Mouse (Mus musculus) hindbrain, embryonic 16.5 days (tissue): ENCODE results near the gene Ficd. TPM values are rescaled to one million over a fixed set of nuclear protein-coding genes. Genes with fewer than 3 reads are reported as not detected.
"Not testable (repeated sequence)": the region's sequence is repeated elsewhere in the genome, so short reads cannot be mapped to it uniquely, and the experiment has no call there.

Source experiments
- ATAC-seq: fragments of 200-750 bp; cut with Nextera tagmentation; 2 replicates; pipeline ENCODE4 v1.8.0; 2017; ENCODE audit warnings: moderate TSS enrichment, moderate library complexity
- H3K27ac ChIP-seq: fragments of 300-500 bp; sonication (generic); 2 replicates; pipeline ENCODE4 v1.5.1; 2014; ENCODE audit warnings: low read depth, mild to moderate bottlenecking, control low read depth, low read length, moderate library complexity
- H3K27me3 ChIP-seq: fragments of 300-500 bp; sonication (generic); replicated peaks from 2 replicates; pipeline ENCODE4 v1.6.1; 2014; ENCODE audit warnings: low read length; ENCODE audit not compliant: control insufficient read depth, insufficient read depth
- H3K36me3 ChIP-seq: fragments of 300-500 bp; sonication (generic); 2 replicates; pipeline ENCODE4 v1.6.1; 2014; ENCODE audit warnings: mild to moderate bottlenecking, low read length, moderate library complexity, mixed read lengths; ENCODE audit not compliant: control insufficient read depth, insufficient read depth
- H3K4me1 ChIP-seq: fragments of 300-500 bp; sonication (generic); 2 replicates; pipeline ENCODE4 v1.6.1; 2014; ENCODE audit warnings: low read depth, low read length; ENCODE audit not compliant: control insufficient read depth, insufficient read depth
- H3K4me2 ChIP-seq: fragments of 300-500 bp; sonication (generic); 2 replicates; pipeline ENCODE4 v1.6.1; 2014; ENCODE audit warnings: mild to moderate bottlenecking, low read length, control low read depth, moderate library complexity
- H3K4me3 ChIP-seq: fragments of 300-500 bp; sonication (generic); 2 replicates; pipeline ENCODE4 v1.5.1; 2014; ENCODE audit warnings: mild to moderate bottlenecking, low read length, control low read depth, moderate library complexity
- H3K9ac ChIP-seq: fragments of 300-500 bp; sonication (generic); 2 replicates; pipeline ENCODE4 v1.6.1; 2014; ENCODE audit warnings: low read depth, mild to moderate bottlenecking, control low read depth, low read length, moderate library complexity
- H3K9me3 ChIP-seq: fragments of 300-500 bp; sonication (generic); 2 replicates; pipeline ENCODE4 v1.6.1; 2014; ENCODE audit warnings: mild to moderate bottlenecking, low read length, moderate library complexity; ENCODE audit not compliant: control insufficient read depth
- whole genome bisulfite sequencing: fragments of 180-500 bp; shearing (Covaris S2); extraction: QIAGEN DNeasy Blood & Tissue Kit; methylation state at CpG from one replicate; pipeline ENCODE4 v1.1.7; 2014; 5-methylcytosine and 5-hydroxymethylcytosine counted together
- polyA plus RNA-seq: library from polyadenylated mRNA; unstranded; fragments of >200 nt; fragmentation: Nextera tagmentation; extraction: Ambion mirVana; gene quantifications from 2 replicates; pipeline ENCODE4 v1.2.1, GENCODE M21; 2015

Ficd gene
- polyA plus RNA-seq, 1 experiment from 2014 or later, result 10.9 TPM

GRCm38 (mm10) chr5:113776896-113777226 is 41.3 kb downstream of the Ficd start:
- Histone ChIP-seq H3K4me2 (no peak overlapping the region), H3K27ac (no peak overlapping the region), H3K4me3 (no peak overlapping the region), H3K4me1 (peaks cover 10% of the 10 kb centered on the region), H3K27me3 (no peaks in the 10 kb centered on the region), H3K36me3 (peaks cover 14% of the 10 kb centered on the region; the same call in 1 of the 2 replicates), H3K9me3 (no peaks in the 10 kb centered on the region), H3K9ac (no peak overlapping the region)
- 91% methylated on average over 8 of the region's 8 CpGs for WGBS
- ATAC-seq, result no peak

GRCm38 (mm10) chr5:113777728-113778127 is 42.1 kb downstream of the Ficd start:
- H3K36me3 ChIP-seq, result peaks cover 14% of the 10 kb centered on the region; the same call in 1 of the 2 replicates
- H3K9ac ChIP-seq, H3K27me3 ChIP-seq, H3K9me3 ChIP-seq, ATAC-seq, H3K4me1 ChIP-seq, H3K4me2 ChIP-seq, H3K4me3 ChIP-seq, H3K27ac ChIP-seq: not testable (repeated sequence)
- WGBS, result 91% methylated on average over 8 of the region's 8 CpGs

- H3K9ac ChIP-seq, result no peak overlapping the region
- no peaks in the 10 kb centered on the region for H3K9me3 ChIP-seq
- peaks cover 14% of the 10 kb centered on the region; the same call in 1 of the 2 replicates for H3K36me3 ChIP-seq
- H3K27me3 ChIP-seq, result peaks cover 5% of the 10 kb centered on the region
- WGBS, result 85% methylated on average over 5 of the region's 5 CpGs
- no peak for ATAC-seq
- H3K4me1 ChIP-seq, result no peaks in the 10 kb centered on the region
- H3K27ac ChIP-seq, result no peak overlapping the region
- no peak overlapping the region for H3K4me3 ChIP-seq
- no peak overlapping the region for H3K4me2 ChIP-seq
These were observed 44.0 kb downstream of the Ficd start for GRCm38 (mm10) chr5:113779569-113779968.

- Histone ChIP-seq H3K4me2 (no peak overlapping the region), H3K27me3 (peaks cover 5% of the 10 kb centered on the region), H3K9ac (no peak overlapping the region), H3K27ac (no peak overlapping the region), H3K4me3 (no peak overlapping the region), H3K36me3 (peaks cover 11% of the 10 kb centered on the region; the same call in 1 of the 2 replicates), H3K4me1 (no peaks in the 10 kb centered on the region), H3K9me3 (no peaks in the 10 kb centered on the region)
- WGBS, result 94% methylated on average over 3 of the region's 3 CpGs
- ATAC-seq, result peak; percentile 56; the same call in 1 of the 2 replicates
These were observed 44.6 kb downstream of the Ficd start for GRCm38 (mm10) chr5:113780082-113780752.

GRCm38 (mm10) chr5:113780763-113781162 is 45.2 kb downstream of the Ficd start:
- Histone ChIP-seq H3K9me3 (no peaks in the 10 kb centered on the region), H3K4me3 (no peak overlapping the region), H3K36me3 (peaks cover 8% of the 10 kb centered on the region; the same call in 1 of the 2 replicates), H3K4me1 (no peaks in the 10 kb centered on the region), H3K9ac (no peak overlapping the region), H3K4me2 (no peak overlapping the region), H3K27ac (no peak overlapping the region), H3K27me3 (peaks cover 5% of the 10 kb centered on the region)
- no peak for ATAC-seq
- WGBS, result 88% methylated on average over 5 of the region's 5 CpGs

GRCm38 (mm10) chr5:113781254-113781653 is 45.7 kb downstream of the Ficd start:
- H3K4me2 ChIP-seq, result no peak overlapping the region
- peaks cover 5% of the 10 kb centered on the region for H3K27me3 ChIP-seq
- no peak overlapping the region for H3K27ac ChIP-seq
- H3K36me3 ChIP-seq, result peaks cover 5% of the 10 kb centered on the region; the same call in 1 of the 2 replicates
- 77% methylated on average over 7 of the region's 7 CpGs for WGBS
- H3K9me3 ChIP-seq, result no peaks in the 10 kb centered on the region
- H3K4me1 ChIP-seq, result no peaks in the 10 kb centered on the region
- no peak overlapping the region for H3K9ac ChIP-seq
- ATAC-seq, result no peak
- no peak overlapping the region for H3K4me3 ChIP-seq

- H3K27ac ChIP-seq, result no peak overlapping the region
- no peak for ATAC-seq
- H3K9ac ChIP-seq, result no peak overlapping the region
- H3K9me3 ChIP-seq, result no peaks in the 10 kb centered on the region
- peaks cover 3% of the 10 kb centered on the region; the same call in 1 of the 2 replicates for H3K36me3 ChIP-seq
- H3K4me2 ChIP-seq, result no peak overlapping the region
- WGBS, result 78% methylated on average over 7 of the region's 7 CpGs
- H3K27me3 ChIP-seq, result peaks cover 5% of the 10 kb centered on the region
- no peaks in the 10 kb centered on the region for H3K4me1 ChIP-seq
- no peak overlapping the region for H3K4me3 ChIP-seq
These were observed 46.3 kb downstream of the Ficd start for GRCm38 (mm10) chr5:113781875-113782274.

GRCm38 (mm10) chr5:113782624-113783023 is 47.0 kb downstream of the Ficd start:
- Histone ChIP-seq H3K9ac (no peak overlapping the region), H3K27me3 (peaks cover 5% of the 10 kb centered on the region), H3K4me3 (no peak overlapping the region), H3K4me2 (no peak overlapping the region), H3K36me3 (no peaks in the 10 kb centered on the region), H3K27ac (no peak overlapping the region), H3K4me1 (no peaks in the 10 kb centered on the region), H3K9me3 (no peaks in the 10 kb centered on the region)
- WGBS, result 88% methylated on average over 7 of the region's 7 CpGs
- no peak for ATAC-seq

- 19% methylated on average over 12 of the region's 12 CpGs for WGBS
- no peak overlapping the region for H3K4me3 ChIP-seq
- no peaks in the 10 kb centered on the region for H3K4me1 ChIP-seq
- 0 out of 2 replicates have a peak overlapping the region, but pooled peaks have one; percentile 23 for H3K9ac ChIP-seq
- no peak overlapping the region for H3K4me2 ChIP-seq
- H3K27ac ChIP-seq, result no peak overlapping the region
- H3K9me3 ChIP-seq, result no peaks in the 10 kb centered on the region
- no peak for ATAC-seq
- peaks cover 5% of the 10 kb centered on the region for H3K27me3 ChIP-seq
- no peaks in the 10 kb centered on the region for H3K36me3 ChIP-seq
These were observed 48.0 kb downstream of the Ficd start for GRCm38 (mm10) chr5:113783581-113784001.
